Mouse (Mus musculus) cerebellum, adult 2 months (tissue): ENCODE measurements around the gene Kcnb1. TPM values are rescaled to one million over a fixed set of nuclear protein-coding genes. Genes with fewer than 3 reads are reported as not detected.
"Not testable (repeated sequence)": the region's sequence is repeated elsewhere in the genome, so short reads cannot be mapped to it uniquely, and the experiment has no call there.

ENCODE experiments used
- DNase-seq, 2 experiments: peaks; one replicate each; pipeline ENCODE4 v3.0.0; 2021
- H3K27ac ChIP-seq: fragments of 200-500 bp; 2 replicates; pipeline ENCODE4 v1.5.1; 2012; ENCODE audit warnings: low read length, control low read depth, inconsistent platforms; ENCODE audit not compliant: insufficient read depth
- H3K27me3 ChIP-seq: fragments of 200-500 bp; 2 replicates; pipeline ENCODE4 v1.6.1; 2012; ENCODE audit warnings: inconsistent platforms, mild to moderate bottlenecking, low read length, moderate library complexity; ENCODE audit not compliant: control insufficient read depth, insufficient read depth
- H3K4me1 ChIP-seq: fragments of 200-500 bp; 2 replicates; pipeline ENCODE4 v1.6.1; 2011; ENCODE audit warnings: low read length; ENCODE audit not compliant: control insufficient read depth, insufficient read depth
- H3K4me3 ChIP-seq: fragments of 200-500 bp; replicated peaks from 2 replicates; pipeline ENCODE3; 2011; ENCODE audit warnings: mild to moderate bottlenecking, low read depth, low read length, control low read depth; ENCODE audit not compliant: insufficient read depth
- CTCF ChIP-seq: fragments of 200-500 bp; IDR thresholded peaks from 2 replicates; pipeline ENCODE4 v1.5.1; 2011; ENCODE audit warnings: low read depth, mild to moderate bottlenecking, control low read depth, low read length, moderate library complexity, borderline replicate concordance; ENCODE audit not compliant: insufficient read depth
- POLR2A ChIP-seq: fragments of 200-500 bp; IDR thresholded peaks from 2 replicates; pipeline ENCODE4 v1.6.1; 2011; ENCODE audit warnings: low read length, control low read depth, borderline replicate concordance; ENCODE audit not compliant: insufficient read depth
- WGBS: fragments of 180-500 bp; shearing (Covaris S2); methylation state at CpG from one replicate; pipeline ENCODE4 v1.1.7; 2018; 5-methylcytosine and 5-hydroxymethylcytosine counted together
- polyA plus RNA-seq: library from polyadenylated mRNA; depleted of rRNA; stranded (reverse); fragments of >200 nt; gene quantifications from 2 replicates; pipeline ENCODE4 v1.2.3, GENCODE M21; 2012

Kcnb1 gene
- polyA plus RNA-seq, 1 experiment: 9.2 TPM

GRCm38 (mm10) chr2:167219154-167219775 is 29.3 kb upstream of the Kcnb1 start:
- Histone ChIP-seq H3K4me3 (no peak overlapping the region), H3K27ac (no peak overlapping the region), H3K4me1 (no peaks in the 10 kb centered on the region), H3K27me3 (no peaks in the 10 kb centered on the region)
- peak; percentile 78 to 86 for DNase-seq
- TF ChIP-seq POLR2A (no peak), CTCF (peak; percentile 99)
- 32% methylated on average over 8 of the region's 8 CpGs for WGBS

GRCm38 (mm10) chr2:167213666-167214065 is 23.7 kb upstream of the Kcnb1 start:
- no peak for DNase-seq
- 95% methylated on average over 12 of the region's 12 CpGs for WGBS
- Histone ChIP-seq H3K4me3 (no peak overlapping the region), H3K27ac (no peak overlapping the region), H3K4me1 (peaks cover 10% of the 10 kb centered on the region), H3K27me3 (no peaks in the 10 kb centered on the region)
- TF ChIP-seq POLR2A (no peak), CTCF (no peak)

GRCm38 (mm10) chr2:167213076-167213475 is 23.1 kb upstream of the Kcnb1 start:
- H3K4me1 ChIP-seq: peaks cover 10% of the 10 kb centered on the region
- WGBS: 89% methylated on average over 3 of the region's 3 CpGs
- no peaks in the 10 kb centered on the region for H3K27me3 ChIP-seq
- no peak overlapping the region for H3K27ac ChIP-seq
- TF ChIP-seq CTCF (peak; percentile 11; the same call in 1 of the 2 replicates), POLR2A (no peak)
- DNase-seq: no peak
- H3K4me3 ChIP-seq: no peak overlapping the region

- 90% methylated on average over 6 of the region's 6 CpGs for WGBS
- no peak for DNase-seq
- H3K27ac ChIP-seq: no peak overlapping the region
Measured at GRCm38 (mm10) chr2:167212551-167212950, 22.6 kb upstream of the Kcnb1 start.

GRCm38 (mm10) chr2:167212089-167212488 is 22.1 kb upstream of the Kcnb1 start:
- DNase-seq: no peak
- no peaks in the 10 kb centered on the region for H3K27me3 ChIP-seq
- 96% methylated on average over 3 of the region's 3 CpGs for WGBS

More at GRCm38 (mm10) chr2:167212551-167212950, 22.6 kb upstream of the Kcnb1 start:
- Histone ChIP-seq H3K27me3 (no peaks in the 10 kb centered on the region), H3K4me3 (no peak overlapping the region), H3K4me1 (peaks cover 10% of the 10 kb centered on the region)
- no peak for TF ChIP-seq POLR2A
- no peak for TF ChIP-seq CTCF

GRCm38 (mm10) chr2:167209900-167210299 is 19.9 kb upstream of the Kcnb1 start:
- 8% methylated on average over 9 of the region's 9 CpGs for WGBS
- DNase-seq: peak; percentile 85

More at GRCm38 (mm10) chr2:167212089-167212488, 22.1 kb upstream of the Kcnb1 start:
- TF ChIP-seq POLR2A (no peak), CTCF (no peak)
- Histone ChIP-seq H3K4me3 (no peak overlapping the region), H3K4me1 (peaks cover 10% of the 10 kb centered on the region), H3K27ac (no peak overlapping the region)

GRCm38 (mm10) chr2:167208984-167209383 is 19.0 kb upstream of the Kcnb1 start:
- H3K4me1 ChIP-seq: peaks cover 10% of the 10 kb centered on the region
- H3K27ac ChIP-seq: no peak overlapping the region
- TF ChIP-seq POLR2A: no peak
- no peak for TF ChIP-seq CTCF
- H3K4me3 ChIP-seq: no peak overlapping the region
- 90% methylated on average over 3 of the region's 3 CpGs for WGBS
- DNase-seq: no peak
- no peaks in the 10 kb centered on the region for H3K27me3 ChIP-seq

More at GRCm38 (mm10) chr2:167209900-167210299, 19.9 kb upstream of the Kcnb1 start:
- TF ChIP-seq CTCF (no peak), POLR2A (no peak)
- Histone ChIP-seq H3K27ac (no peak overlapping the region), H3K4me1 (peaks cover 10% of the 10 kb centered on the region), H3K4me3 (no peak overlapping the region), H3K27me3 (no peaks in the 10 kb centered on the region)

- H3K27me3 ChIP-seq: no peaks in the 10 kb centered on the region
- H3K4me3 ChIP-seq: no peak overlapping the region
- TF ChIP-seq POLR2A (no peak), CTCF (no peak)
- WGBS: 87% methylated on average over 18 of the region's 18 CpGs
- peaks cover 10% of the 10 kb centered on the region for H3K4me1 ChIP-seq
- H3K27ac ChIP-seq: no peak overlapping the region
- DNase-seq: no peak
Measured at GRCm38 (mm10) chr2:167205918-167206629, 16.1 kb upstream of the Kcnb1 start.

- not testable (repeated sequence) for H3K4me3 ChIP-seq, H3K4me1 ChIP-seq, H3K27me3 ChIP-seq, H3K27ac ChIP-seq, DNase-seq
- 89% methylated on average over 5 of the region's 5 CpGs for WGBS
Measured at GRCm38 (mm10) chr2:167204686-167205085, 14.7 kb upstream of the Kcnb1 start.
